Mouse (Mus musculus) heart, embryonic 14.5 days (tissue): Measurements from ENCODE around the gene Snd1. TPM values are rescaled to one million over a fixed set of nuclear protein-coding genes. Genes with fewer than 3 reads are reported as not detected.

Source experiments
- ATAC-seq: fragments of 200-750 bp; cut with Nextera tagmentation; 2 replicates; pipeline ENCODE4 v1.8.0; 2017; ENCODE audit warnings: low read depth, moderate TSS enrichment; ENCODE audit not compliant: insufficient number of reproducible peaks, insufficient read depth, low FRiP score
- H3K27ac ChIP-seq, 2 experiments: fragments of 200-500 bp in 1 of 2; fragments of 300-500 bp in 1 of 2; sonication (generic) in 1 of 2; replicated peaks in 1 of 2; 2 replicates each; pipeline ENCODE4 v1.5.1; 2012 to 2014; ENCODE audit warnings: low read depth in 2 of 2, low read length in 2 of 2, control low read depth in 1 of 2, mild to moderate bottlenecking in 1 of 2, mixed read lengths in 1 of 2; ENCODE audit not compliant: control insufficient read depth in 1 of 2, insufficient read depth in 1 of 2
- H3K27me3 ChIP-seq: fragments of 300-500 bp; sonication (generic); 2 replicates; pipeline ENCODE4 v1.6.1; 2014; ENCODE audit warnings: mild to moderate bottlenecking, low read length, control low read depth; ENCODE audit not compliant: control insufficient read depth, insufficient read depth
- H3K36me3 ChIP-seq: fragments of 300-500 bp; sonication (generic); 2 replicates; pipeline ENCODE4 v1.6.1; 2014; ENCODE audit warnings: mild to moderate bottlenecking, control low read depth, low read length, mixed read lengths; ENCODE audit not compliant: control insufficient read depth, insufficient read depth
- H3K4me1 ChIP-seq, 2 experiments: fragments of 200-500 bp in 1 of 2; fragments of 300-500 bp in 1 of 2; sonication (generic) in 1 of 2; 2 replicates each; pipeline ENCODE4 v1.6.1; 2012 to 2014; ENCODE audit warnings: low read length in 2 of 2, control low read depth in 1 of 2, mixed read lengths in 1 of 2; ENCODE audit not compliant: control insufficient read depth in 2 of 2, insufficient read depth in 2 of 2
- H3K4me2 ChIP-seq: fragments of 300-500 bp; sonication (generic); 2 replicates; pipeline ENCODE4 v1.6.1; 2014; ENCODE audit warnings: mild to moderate bottlenecking, low read length
- H3K4me3 ChIP-seq, 2 experiments: fragments of 200-500 bp in 1 of 2; fragments of 300-500 bp in 1 of 2; sonication (generic) in 1 of 2; 2 replicates each; pipeline ENCODE4 v1.5.1; 2012 to 2014; ENCODE audit warnings: low read length in 2 of 2, mild to moderate bottlenecking in 2 of 2, control low read depth in 1 of 2, low read depth in 1 of 2, moderate library complexity in 1 of 2; ENCODE audit not compliant: control insufficient read depth in 1 of 2, insufficient read depth in 1 of 2
- H3K9ac ChIP-seq: fragments of 300-500 bp; sonication (generic); 2 replicates; pipeline ENCODE4 v1.6.1; 2014; ENCODE audit warnings: mild to moderate bottlenecking, low read length
- H3K9me3 ChIP-seq: fragments of 300-500 bp; sonication (generic); 2 replicates; pipeline ENCODE4 v1.6.1; 2016; ENCODE audit warnings: low read length, control low read depth; ENCODE audit not compliant: control insufficient read depth
- WGBS: fragments of 180-500 bp; shearing (Covaris S2); extraction: QIAGEN DNeasy Blood & Tissue Kit; methylation state at CpG from one replicate; pipeline ENCODE4 v1.1.7; 2014; 5-methylcytosine and 5-hydroxymethylcytosine counted together
- polyA plus RNA-seq: library from polyadenylated mRNA; unstranded; fragments of >200 nt; fragmentation: Nextera tagmentation; extraction: Ambion mirVana; gene quantifications from 2 replicates; pipeline ENCODE4 v1.2.1, GENCODE M21; 2014

Gene Snd1
- polyA plus RNA-seq, 1 experiment from 2014 or later: 80.0 TPM

GRCm38 (mm10) chr6:28549374-28549773 lies 74.4 kb downstream of the Snd1 start:
- Histone ChIP-seq H3K4me2 (no peak overlapping the region), H3K4me1 (no peaks in the 10 kb centered on the region), H3K27ac (no peak overlapping the region), H3K4me3 (no peak overlapping the region), H3K27me3 (no peaks in the 10 kb centered on the region), H3K9me3 (no peaks in the 10 kb centered on the region), H3K36me3 (peaks cover 56% of the 10 kb centered on the region), H3K9ac (no peak overlapping the region)
- no peak for ATAC-seq
- 91% methylated on average over 2 of the region's 2 CpGs for WGBS

GRCm38 (mm10) chr6:28550255-28551004 lies 75.5 kb downstream of the Snd1 start:
- Histone ChIP-seq H3K36me3 (peaks cover 49% of the 10 kb centered on the region), H3K9ac (no peak overlapping the region), H3K27ac (no peak overlapping the region), H3K4me2 (no peak overlapping the region), H3K9me3 (no peaks in the 10 kb centered on the region), H3K4me1 (peaks cover 0 to 7% of the 10 kb centered on the region in 2 experiments; a peak in 1 of 4 replicates), H3K27me3 (no peaks in the 10 kb centered on the region), H3K4me3 (no peak overlapping the region)
- 84% methylated on average over 7 of the region's 7 CpGs for WGBS
- no peak for ATAC-seq

GRCm38 (mm10) chr6:28554470-28554869 lies 79.5 kb downstream of the Snd1 start:
- WGBS: 86% methylated on average over 1 of the region's 1 CpGs

GRCm38 (mm10) chr6:28555002-28555401 lies 80.1 kb downstream of the Snd1 start:
- peaks cover 0 to 7% of the 10 kb centered on the region in 2 experiments; a peak in 1 of 4 replicates for H3K4me1 ChIP-seq
- no peaks in the 10 kb centered on the region for H3K27me3 ChIP-seq
- no peak overlapping the region for H3K4me2 ChIP-seq
- ATAC-seq: no peak
- no peak overlapping the region for H3K9ac ChIP-seq
- peaks cover 28% of the 10 kb centered on the region for H3K36me3 ChIP-seq
- WGBS: 40% methylated on average over 6 of the region's 6 CpGs
- H3K4me3 ChIP-seq: no peak overlapping the region
- no peak overlapping the region; a peak in 1 of 4 replicates for H3K27ac ChIP-seq
- no peaks in the 10 kb centered on the region for H3K9me3 ChIP-seq

More at GRCm38 (mm10) chr6:28554470-28554869, 79.5 kb downstream of the Snd1 start:
- no peak overlapping the region for H3K27ac ChIP-seq
- no peak overlapping the region for H3K4me2 ChIP-seq
- H3K27me3 ChIP-seq: no peaks in the 10 kb centered on the region
- H3K36me3 ChIP-seq: peaks cover 32% of the 10 kb centered on the region
- H3K9ac ChIP-seq: no peak overlapping the region
- peaks cover 0 to 7% of the 10 kb centered on the region in 2 experiments; a peak in 1 of 4 replicates for H3K4me1 ChIP-seq
- no peaks in the 10 kb centered on the region for H3K9me3 ChIP-seq
- ATAC-seq: no peak
- no peak overlapping the region for H3K4me3 ChIP-seq

GRCm38 (mm10) chr6:28555428-28555827 lies 80.5 kb downstream of the Snd1 start:
- Histone ChIP-seq H3K4me1 (peaks cover 0 to 7% of the 10 kb centered on the region in 2 experiments; a peak in 1 of 4 replicates), H3K27me3 (no peaks in the 10 kb centered on the region), H3K4me2 (no peak overlapping the region), H3K27ac (no peak overlapping the region; a peak in 1 of 4 replicates), H3K36me3 (peaks cover 27% of the 10 kb centered on the region), H3K9ac (no peak overlapping the region), H3K9me3 (no peaks in the 10 kb centered on the region), H3K4me3 (no peak overlapping the region)
- WGBS: 79% methylated on average over 7 of the region's 7 CpGs
- ATAC-seq: no peak

- H3K9ac ChIP-seq: no peak overlapping the region
- H3K4me1 ChIP-seq: peaks cover 0 to 7% of the 10 kb centered on the region in 2 experiments; a peak in 1 of 4 replicates
- H3K36me3 ChIP-seq: peaks cover 35% of the 10 kb centered on the region
- no peak overlapping the region for H3K4me3 ChIP-seq
- H3K27ac ChIP-seq: no peak overlapping the region
- ATAC-seq: no peak
- no peaks in the 10 kb centered on the region for H3K27me3 ChIP-seq
- 91% methylated on average over 6 of the region's 6 CpGs for whole genome bisulfite sequencing
- no peak overlapping the region for H3K4me2 ChIP-seq
- no peaks in the 10 kb centered on the region for H3K9me3 ChIP-seq
These were observed 82.8 kb downstream of the Snd1 start for GRCm38 (mm10) chr6:28557728-28558127.

- peaks cover 0 to 7% of the 10 kb centered on the region in 2 experiments; a peak in 1 of 4 replicates for H3K4me1 ChIP-seq
- H3K36me3 ChIP-seq: peaks cover 41% of the 10 kb centered on the region
- no peaks in the 10 kb centered on the region for H3K27me3 ChIP-seq
- no peak overlapping the region for H3K27ac ChIP-seq
- ATAC-seq: no peak
- 90% methylated on average over 2 of the region's 2 CpGs for WGBS
- H3K4me3 ChIP-seq: no peak overlapping the region
- no peaks in the 10 kb centered on the region for H3K9me3 ChIP-seq
- H3K4me2 ChIP-seq: no peak overlapping the region
- H3K9ac ChIP-seq: no peak overlapping the region
These were observed 84.5 kb downstream of the Snd1 start for GRCm38 (mm10) chr6:28559419-28559818.
